Mouse (Mus musculus): Measurements from ENCODE around the gene Smyd1. TPM values are rescaled to one million over a fixed set of nuclear protein-coding genes. Genes with fewer than 3 reads are reported as not detected.

Smyd1 gene
- total and polyA plus RNA-seq, 3 experiments = 0.16 TPM; not detected in 2

DNA sequence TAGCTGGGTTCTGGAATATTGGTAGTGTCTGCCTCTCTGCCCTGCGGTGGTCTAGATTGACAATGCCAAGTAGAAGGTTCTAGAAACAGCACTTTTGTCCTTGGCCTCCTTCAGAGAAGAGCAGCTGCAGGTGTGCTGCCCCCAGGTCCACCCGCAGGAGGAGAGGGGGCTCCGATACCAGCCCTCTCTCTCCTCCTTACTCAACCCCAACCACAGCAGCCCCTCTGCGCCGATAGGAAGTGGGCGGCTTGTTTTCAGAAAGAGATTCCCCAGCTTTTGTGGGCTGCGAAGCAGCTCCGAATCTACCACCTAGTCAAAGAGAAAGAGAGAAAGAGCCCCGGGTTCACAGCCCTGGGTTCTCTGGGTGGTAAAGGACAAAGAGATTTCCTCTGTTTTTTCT, 19.1 kb upstream of the Smyd1 start:
- TF ChIP-seq TAL1 (conservative IDR thresholded peaks at IDR 0.05; ENCODE audit: low read depth, low read length) (no peak), CTCF (IDR thresholded peaks at IDR 0.05; ENCODE audit: low read depth, low read length) (no peak), GATA2 (IDR thresholded peaks at IDR 0.05; ENCODE audit: borderline replicate concordance, low read depth, low read length) (no peak), GATA1 (IDR thresholded peaks at IDR 0.05; ENCODE audit: borderline replicate concordance, low read length) (no peak), POLR2AphosphoS5 (IDR thresholded peaks at IDR 0.05; ENCODE audit: insufficient replicate concordance, low read depth, low read length) (no peak)
- Histone ChIP-seq H3K9me3 (replicated peaks) (no peaks in the 10 kb centered on the region), H3K4me1 (ENCODE audit: insufficient read depth, low read depth, low read length) (no peaks in the 10 kb centered on the region), H3K4me3 (ENCODE audit: low read depth, low read length) (no peak overlapping the region), H3K36me3 (replicated peaks) (no peaks in the 10 kb centered on the region), H3K27me3 (ENCODE audit: insufficient read depth, low read length) (peaks cover 14% of the 10 kb centered on the region)
- ATAC-seq (ENCODE audit: extremely low read depth, insufficient number of reproducible peaks, low FRiP score, poor library complexity, severe bottlenecking) (no peak), DNase-seq (ENCODE audit: low spot score) (no peak)

DNA sequence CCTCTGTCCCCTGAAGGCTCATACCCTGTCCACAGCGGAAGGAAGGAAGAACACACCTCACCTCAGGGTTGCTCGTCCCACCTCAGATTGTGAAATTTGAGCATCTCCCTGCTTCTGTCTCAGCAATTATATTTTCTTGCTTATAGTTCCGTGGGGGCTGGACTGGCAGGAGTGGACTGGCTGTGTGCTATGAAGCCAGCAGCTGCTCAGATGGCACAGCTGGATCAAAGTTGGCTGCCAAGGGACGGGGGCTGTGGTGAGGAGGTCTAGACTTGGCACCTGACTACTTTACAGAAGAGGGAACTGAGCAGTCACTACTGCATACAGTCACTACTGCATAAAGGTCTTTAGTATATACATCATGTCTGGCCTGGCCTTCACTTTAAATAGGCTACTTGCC, 17.3 kb upstream of the Smyd1 start:
- peaks cover 17% of the 10 kb centered on the region for H3K27me3 ChIP-seq (ENCODE audit: insufficient read depth, low read length)
- ATAC-seq (ENCODE audit: extremely low read depth, insufficient number of reproducible peaks, low FRiP score, poor library complexity, severe bottlenecking) = no peak

DNA sequence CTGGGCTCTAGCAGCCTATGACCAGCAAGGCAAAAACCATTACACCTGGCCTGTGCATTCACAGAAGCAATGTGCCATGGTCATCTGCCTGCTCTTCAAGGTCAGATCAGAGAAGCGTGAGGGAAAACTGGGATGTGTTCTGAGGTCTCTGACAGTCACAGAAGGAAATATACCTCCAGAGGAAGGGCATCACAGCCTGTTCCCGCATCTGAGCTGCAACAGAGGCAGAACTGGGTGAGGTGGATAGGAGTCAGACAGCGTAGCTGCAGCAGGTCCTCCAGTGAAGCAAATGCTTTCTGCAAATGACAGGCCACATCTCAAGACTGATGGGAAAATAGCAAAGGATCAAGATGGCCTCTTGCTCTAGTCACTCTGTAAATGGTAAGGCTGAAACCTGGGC, 16.9 kb upstream of the Smyd1 start:
- TF ChIP-seq GATA2 (IDR thresholded peaks at IDR 0.05; ENCODE audit: borderline replicate concordance, low read depth, low read length) (no peak), POLR2AphosphoS5 (IDR thresholded peaks at IDR 0.05; ENCODE audit: insufficient replicate concordance, low read depth, low read length) (no peak), CTCF (IDR thresholded peaks at IDR 0.05; ENCODE audit: low read depth, low read length) (no peak), TAL1 (conservative IDR thresholded peaks at IDR 0.05; ENCODE audit: low read depth, low read length) (no peak), GATA1 (IDR thresholded peaks at IDR 0.05; ENCODE audit: borderline replicate concordance, low read length) (no peak)
- no peak for DNase-seq (ENCODE audit: low spot score)
- H3K9me3 ChIP-seq (replicated peaks) = no peaks in the 10 kb centered on the region
- no peaks in the 10 kb centered on the region for H3K36me3 ChIP-seq (replicated peaks)
- peaks cover 17% of the 10 kb centered on the region for H3K27me3 ChIP-seq (ENCODE audit: insufficient read depth, low read length)
- no peaks in the 10 kb centered on the region for H3K4me1 ChIP-seq (ENCODE audit: insufficient read depth, low read depth, low read length)
- no peak for ATAC-seq (ENCODE audit: extremely low read depth, insufficient number of reproducible peaks, low FRiP score, poor library complexity, severe bottlenecking)
- H3K4me3 ChIP-seq (ENCODE audit: low read depth, low read length) = no peak overlapping the region

More for the DNA sequence above, 17.3 kb upstream of the Smyd1 start:
- TF ChIP-seq TAL1 (conservative IDR thresholded peaks at IDR 0.05; ENCODE audit: low read depth, low read length) (no peak), POLR2AphosphoS5 (IDR thresholded peaks at IDR 0.05; ENCODE audit: insufficient replicate concordance, low read depth, low read length) (no peak), CTCF (IDR thresholded peaks at IDR 0.05; ENCODE audit: low read depth, low read length) (no peak), GATA1 (IDR thresholded peaks at IDR 0.05; ENCODE audit: borderline replicate concordance, low read length) (no peak), GATA2 (IDR thresholded peaks at IDR 0.05; ENCODE audit: borderline replicate concordance, low read depth, low read length) (no peak)
- Histone ChIP-seq H3K36me3 (replicated peaks) (no peaks in the 10 kb centered on the region), H3K9me3 (replicated peaks) (no peaks in the 10 kb centered on the region), H3K4me3 (ENCODE audit: low read depth, low read length) (no peak overlapping the region), H3K4me1 (ENCODE audit: insufficient read depth, low read depth, low read length) (no peaks in the 10 kb centered on the region)
- DNase-seq (ENCODE audit: low spot score) = no peak

DNA sequence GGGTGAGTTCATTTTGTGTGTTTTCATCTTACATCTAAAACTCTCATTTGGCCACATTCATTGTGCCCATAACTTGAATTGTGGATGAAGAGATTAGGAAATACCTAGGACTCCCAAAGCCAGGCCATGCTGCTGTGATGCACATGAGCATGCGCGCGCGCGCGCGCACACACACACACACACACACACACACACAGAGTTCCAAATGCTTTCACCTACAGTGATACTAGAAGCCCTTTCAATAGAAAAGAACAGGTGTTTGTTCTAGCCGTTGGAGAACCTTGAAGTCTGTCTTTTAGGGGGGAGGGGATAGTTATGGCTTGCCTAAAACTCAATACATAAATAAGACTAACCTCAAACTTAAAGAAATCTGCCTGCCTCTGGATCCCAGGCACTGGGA, 15.6 kb upstream of the Smyd1 start:
- Histone ChIP-seq H3K36me3 (replicated peaks) (no peaks in the 10 kb centered on the region), H3K4me1 (ENCODE audit: insufficient read depth, low read depth, low read length) (no peaks in the 10 kb centered on the region), H3K9me3 (replicated peaks) (no peaks in the 10 kb centered on the region), H3K4me3 (ENCODE audit: low read depth, low read length) (no peak overlapping the region), H3K27me3 (ENCODE audit: insufficient read depth, low read length) (peaks cover 17% of the 10 kb centered on the region)
- DNase-seq (ENCODE audit: low spot score) = no peak
- TF ChIP-seq TAL1 (conservative IDR thresholded peaks at IDR 0.05; ENCODE audit: low read depth, low read length) (no peak), POLR2AphosphoS5 (IDR thresholded peaks at IDR 0.05; ENCODE audit: insufficient replicate concordance, low read depth, low read length) (no peak)
- ATAC-seq (ENCODE audit: extremely low read depth, insufficient number of reproducible peaks, low FRiP score, poor library complexity, severe bottlenecking) = no peak

DNA sequence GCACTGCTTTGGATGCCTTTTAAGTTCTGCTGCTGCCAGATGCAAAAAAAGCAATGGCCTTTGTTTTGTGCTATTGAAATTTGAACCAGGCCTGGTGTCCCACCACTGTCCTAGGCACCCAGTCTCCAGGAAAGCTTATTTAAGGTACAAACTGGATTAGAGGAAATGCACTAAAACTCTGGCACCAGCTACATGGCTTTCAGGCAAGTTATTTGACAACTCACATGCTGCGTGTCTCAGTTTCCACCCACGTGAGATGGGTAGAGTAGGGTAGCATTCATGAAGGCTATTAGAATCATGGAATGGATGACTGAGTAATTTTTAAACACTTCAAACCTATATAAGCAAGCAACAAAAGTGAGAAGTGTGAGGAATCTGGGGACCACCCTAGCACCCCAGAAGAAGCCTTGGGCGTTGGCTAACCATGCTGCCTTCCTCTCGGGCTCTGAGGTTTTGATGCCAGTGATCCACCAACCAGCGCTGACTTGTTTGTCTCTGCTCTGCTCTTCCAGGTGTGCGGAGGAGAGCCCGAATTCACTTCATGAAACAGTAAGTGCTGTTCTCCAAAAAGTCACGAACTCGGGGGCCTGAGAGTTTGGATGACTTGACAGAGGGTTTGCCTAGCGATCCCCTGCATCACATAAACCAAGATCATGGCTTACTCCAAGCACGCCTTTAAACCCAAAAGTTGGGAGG, 11.7 kb upstream of the Smyd1 start:
- H3K4me3 ChIP-seq (ENCODE audit: low read depth, low read length) = no peak overlapping the region
- no peaks in the 10 kb centered on the region for H3K36me3 ChIP-seq (replicated peaks)
- H3K4me1 ChIP-seq (ENCODE audit: insufficient read depth, low read depth, low read length) = no peaks in the 10 kb centered on the region
- TF ChIP-seq POLR2AphosphoS5 (IDR thresholded peaks at IDR 0.05; ENCODE audit: insufficient replicate concordance, low read depth, low read length) (no peak), TAL1 (conservative IDR thresholded peaks at IDR 0.05; ENCODE audit: low read depth, low read length) (no peak), CTCF (IDR thresholded peaks at IDR 0.05; ENCODE audit: low read depth, low read length) (no peak), GATA2 (IDR thresholded peaks at IDR 0.05; ENCODE audit: borderline replicate concordance, low read depth, low read length) (no peak), GATA1 (IDR thresholded peaks at IDR 0.05; ENCODE audit: borderline replicate concordance, low read length) (no peak)
- DNase-seq (ENCODE audit: low spot score) (no peak), ATAC-seq (ENCODE audit: extremely low read depth, insufficient number of reproducible peaks, low FRiP score, poor library complexity, severe bottlenecking) (no peak)
- peaks cover 12% of the 10 kb centered on the region for H3K27me3 ChIP-seq (ENCODE audit: insufficient read depth, low read length)
- H3K9me3 ChIP-seq (replicated peaks) = no peaks in the 10 kb centered on the region

DNA sequence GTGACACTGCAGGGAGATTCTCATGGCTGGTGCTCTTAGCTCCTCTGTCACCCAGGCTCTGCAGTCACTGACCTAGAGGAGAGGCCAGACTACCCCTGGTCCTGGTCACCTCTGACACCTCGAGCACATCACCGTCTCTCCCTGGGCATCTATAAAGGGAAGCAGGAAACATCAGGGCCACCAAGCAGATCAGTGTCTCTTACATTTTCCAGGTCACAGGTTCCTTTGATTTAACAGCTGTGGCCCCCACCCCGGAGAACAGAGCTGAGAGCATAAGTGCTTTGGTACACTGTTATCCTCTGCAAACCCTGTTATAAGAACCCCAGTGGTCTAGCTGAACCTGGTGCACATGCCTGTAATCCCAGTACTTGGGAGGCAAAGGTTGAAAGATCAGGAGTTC, 11.0 kb upstream of the Smyd1 start:
- H3K27me3 ChIP-seq (ENCODE audit: insufficient read depth, low read length) = peaks cover 17% of the 10 kb centered on the region
- no peaks in the 10 kb centered on the region for H3K9me3 ChIP-seq (replicated peaks)
- no peak for ATAC-seq (ENCODE audit: extremely low read depth, insufficient number of reproducible peaks, low FRiP score, poor library complexity, severe bottlenecking)
- DNase-seq (ENCODE audit: low spot score) = no peak
- H3K4me1 ChIP-seq (ENCODE audit: insufficient read depth, low read depth, low read length) = no peaks in the 10 kb centered on the region
- H3K4me3 ChIP-seq (ENCODE audit: low read depth, low read length) = no peak overlapping the region
- H3K36me3 ChIP-seq (replicated peaks) = no peaks in the 10 kb centered on the region
- TF ChIP-seq GATA2 (IDR thresholded peaks at IDR 0.05; ENCODE audit: borderline replicate concordance, low read depth, low read length) (no peak), CTCF (IDR thresholded peaks at IDR 0.05; ENCODE audit: low read depth, low read length) (no peak), TAL1 (conservative IDR thresholded peaks at IDR 0.05; ENCODE audit: low read depth, low read length) (no peak), POLR2AphosphoS5 (IDR thresholded peaks at IDR 0.05; ENCODE audit: insufficient replicate concordance, low read depth, low read length) (no peak), GATA1 (IDR thresholded peaks at IDR 0.05; ENCODE audit: borderline replicate concordance, low read length) (no peak)

Measured in G1E (cell line).